Mouse (Mus musculus): ENCODE measurements around the gene Sin3b. TPM values are rescaled to one million over a fixed set of nuclear protein-coding genes. Genes with fewer than 3 reads are reported as not detected.

Sin3b gene
- polyA plus RNA-seq, 2 experiments, result 162 to 211 TPM

GRCm38 (mm10) chr8:72766777-72767176, 43.7 kb downstream of the Sin3b start:
- Histone ChIP-seq H3K9me3 (ENCODE audit: control insufficient read depth, low read length) (no peaks in the 10 kb centered on the region), H3K36me3 (ENCODE audit: control insufficient read depth, insufficient read depth, low read length) (no peaks in the 10 kb centered on the region), H3K9ac (ENCODE audit: low read depth, low read length, severe bottlenecking) (no peak overlapping the region), H3K4me3 (replicated peaks; ENCODE audit: low read length) (no peak overlapping the region), H3K27ac (replicated peaks; ENCODE audit: low read depth, low read length) (no peak overlapping the region), H3K4me1 (ENCODE audit: control insufficient read depth, insufficient read depth, low read length) (no peaks in the 10 kb centered on the region), H3K4me2 (replicated peaks; ENCODE audit: low read depth, low read length, severe bottlenecking) (no peak overlapping the region), H3K27me3 (ENCODE audit: control insufficient read depth, insufficient read depth, low read length) (no peaks in the 10 kb centered on the region)
- WGBS, result 34% methylated on average over 7 of the region's 7 CpGs
- ATAC-seq (ENCODE audit: low FRiP score, low read depth), result no peak
- TF ChIP-seq POLR2A (IDR thresholded peaks at IDR 0.05; ENCODE audit: borderline replicate concordance, extremely low read depth, insufficient read depth, insufficient read length), result no peak
- no peak for DNase-seq (ENCODE audit: low spot score)

- Histone ChIP-seq H3K27me3 (ENCODE audit: control insufficient read depth, insufficient read depth, low read length) (no peaks in the 10 kb centered on the region), H3K9ac (ENCODE audit: low read depth, low read length, severe bottlenecking) (no peak overlapping the region), H3K9me3 (ENCODE audit: control insufficient read depth, low read length) (no peaks in the 10 kb centered on the region), H3K4me3 (replicated peaks; ENCODE audit: low read length) (no peak overlapping the region), H3K4me2 (replicated peaks; ENCODE audit: low read depth, low read length, severe bottlenecking) (no peak overlapping the region), H3K4me1 (ENCODE audit: control insufficient read depth, insufficient read depth, low read length) (no peaks in the 10 kb centered on the region), H3K36me3 (ENCODE audit: control insufficient read depth, insufficient read depth, low read length) (no peaks in the 10 kb centered on the region), H3K27ac (replicated peaks; ENCODE audit: low read depth, low read length) (no peak overlapping the region)
- 93% methylated on average over 1 of the region's 1 CpGs for WGBS
- no peak for ATAC-seq (ENCODE audit: low FRiP score, low read depth)
- DNase-seq (ENCODE audit: low spot score), result no peak
- no peak for TF ChIP-seq POLR2A (IDR thresholded peaks at IDR 0.05; ENCODE audit: borderline replicate concordance, extremely low read depth, insufficient read depth, insufficient read length)
These were observed 54.7 kb downstream of the Sin3b start for GRCm38 (mm10) chr8:72777797-72778196.

- no peaks in the 10 kb centered on the region for H3K4me1 ChIP-seq (ENCODE audit: control insufficient read depth, insufficient read depth, low read length)
- no peak for DNase-seq (ENCODE audit: low spot score)
- TF ChIP-seq POLR2A (IDR thresholded peaks at IDR 0.05; ENCODE audit: borderline replicate concordance, extremely low read depth, insufficient read depth, insufficient read length), result no peak
- H3K9me3 ChIP-seq (ENCODE audit: control insufficient read depth, low read length), result no peaks in the 10 kb centered on the region
- ATAC-seq (ENCODE audit: low FRiP score, low read depth), result no peak
- WGBS, result 89% methylated on average over 4 of the region's 4 CpGs
- no peak overlapping the region for H3K4me2 ChIP-seq (replicated peaks; ENCODE audit: low read depth, low read length, severe bottlenecking)
- H3K4me3 ChIP-seq (replicated peaks; ENCODE audit: low read length), result no peak overlapping the region
- H3K9ac ChIP-seq (ENCODE audit: low read depth, low read length, severe bottlenecking), result no peak overlapping the region
- H3K27ac ChIP-seq (replicated peaks; ENCODE audit: low read depth, low read length), result no peak overlapping the region
- H3K36me3 ChIP-seq (ENCODE audit: control insufficient read depth, insufficient read depth, low read length), result no peaks in the 10 kb centered on the region
- H3K27me3 ChIP-seq (ENCODE audit: control insufficient read depth, insufficient read depth, low read length), result no peaks in the 10 kb centered on the region
These were observed 57.6 kb downstream of the Sin3b start for GRCm38 (mm10) chr8:72780644-72781043.

GRCm38 (mm10) chr8:72801583-72801982, 78.5 kb downstream of the Sin3b start:
- H3K27ac ChIP-seq (replicated peaks; ENCODE audit: low read depth, low read length), result no peak overlapping the region
- no peak for DNase-seq (ENCODE audit: low spot score)
- no peaks in the 10 kb centered on the region for H3K4me1 ChIP-seq (ENCODE audit: control insufficient read depth, insufficient read depth, low read length)
- H3K9ac ChIP-seq (ENCODE audit: low read depth, low read length, severe bottlenecking), result no peak overlapping the region
- ATAC-seq (ENCODE audit: low FRiP score, low read depth), result no peak
- H3K36me3 ChIP-seq (ENCODE audit: control insufficient read depth, insufficient read depth, low read length), result no peaks in the 10 kb centered on the region
- no peak for TF ChIP-seq POLR2A (IDR thresholded peaks at IDR 0.05; ENCODE audit: borderline replicate concordance, extremely low read depth, insufficient read depth, insufficient read length)
- H3K27me3 ChIP-seq (ENCODE audit: control insufficient read depth, insufficient read depth, low read length), result no peaks in the 10 kb centered on the region
- WGBS, result 89% methylated on average over 2 of the region's 2 CpGs
- no peak overlapping the region for H3K4me2 ChIP-seq (replicated peaks; ENCODE audit: low read depth, low read length, severe bottlenecking)
- no peak overlapping the region for H3K4me3 ChIP-seq (replicated peaks; ENCODE audit: low read length)
- H3K9me3 ChIP-seq (ENCODE audit: control insufficient read depth, low read length), result no peaks in the 10 kb centered on the region

Small RNA genes within 50 kb of the gene (microRNA-seq; reads per million reads assigned to microRNA genes)
- not detected for gene Gm26237

Other genes starting within 250 kb of the Sin3b start
- gene Cherp, start 248.1 kb upstream of the Sin3b start, polyA plus RNA-seq (2012; rRNA removed), result 110 and 137 TPM in 2 replicates
- 58.9 and 62.7 TPM in 2 replicates for gene Cherp, start 248.1 kb upstream of the Sin3b start, polyA plus RNA-seq (2014; fragmentation: Nextera tagmentation; extraction: Ambion mirVana)
- 46.5 and 75.0 TPM in 2 replicates for gene Slc35e1, start 230.7 kb upstream of the Sin3b start, polyA plus RNA-seq (2012; rRNA removed)
- gene Slc35e1, start 230.7 kb upstream of the Sin3b start, polyA plus RNA-seq (2014; fragmentation: Nextera tagmentation; extraction: Ambion mirVana), result 16.2 and 16.3 TPM in 2 replicates
- 17.0 and 24.6 TPM in 2 replicates for gene Med26, start 175.0 kb upstream of the Sin3b start, polyA plus RNA-seq (2012; rRNA removed)
- gene Med26, start 175.0 kb upstream of the Sin3b start, polyA plus RNA-seq (2014; fragmentation: Nextera tagmentation; extraction: Ambion mirVana), result 16.4 and 18.3 TPM in 2 replicates
- gene Smim7, start 152.2 kb upstream of the Sin3b start, polyA plus RNA-seq (2012; rRNA removed), result 67.3 and 75.6 TPM in 2 replicates
- 115 and 118 TPM in 2 replicates for gene Smim7, start 152.2 kb upstream of the Sin3b start, polyA plus RNA-seq (2014; fragmentation: Nextera tagmentation; extraction: Ambion mirVana)
- gene Tmem38a, start 151.2 kb upstream of the Sin3b start, polyA plus RNA-seq (2012; rRNA removed), result 44.2 and 55.9 TPM in 2 replicates
- gene Tmem38a, start 151.2 kb upstream of the Sin3b start, polyA plus RNA-seq (2014; fragmentation: Nextera tagmentation; extraction: Ambion mirVana), result 36.5 and 41.4 TPM in 2 replicates
- 0.15 and 0.26 TPM in 2 replicates for gene Nwd1, start 76.6 kb upstream of the Sin3b start, polyA plus RNA-seq (2012; rRNA removed)
- 0.21 TPM in 1 of 2 replicates, not detected in the other for gene Nwd1, start 76.6 kb upstream of the Sin3b start, polyA plus RNA-seq (2014; fragmentation: Nextera tagmentation; extraction: Ambion mirVana)
- 2.0 and 3.8 TPM in 2 replicates for gene F2rl3, start 38.6 kb downstream of the Sin3b start, polyA plus RNA-seq (2012; rRNA removed)
- 0.69 and 1.5 TPM in 2 replicates for gene F2rl3, start 38.6 kb downstream of the Sin3b start, polyA plus RNA-seq (2014; fragmentation: Nextera tagmentation; extraction: Ambion mirVana)

Data from limb, embryonic 14.5 days (tissue).